Mouse (Mus musculus) layer of hippocampus, adult 8-10 months (tissue): ENCODE data around the gene Gm1123. TPM values are rescaled to one million over a fixed set of nuclear protein-coding genes. Genes with fewer than 3 reads are reported as not detected.

Source experiments
- DNase-seq, 2 experiments: peaks; one replicate each; pipeline ENCODE4 v3.0.0; 2022; ENCODE audit warnings: low spot score in 2 of 2
- total RNA-seq, 4 experiments: library from RNA; stranded (reverse); gene quantifications; 2 replicates each; pipeline ENCODE4 v1.2.4; 2022

The Gm1123 gene
- total RNA-seq, 4 experiments from 2014 or later: 0.27 to 0.31 TPM; not detected in 2

GRCm38 (mm10) chr9:99009069-99009897 lies 26.2 kb downstream of the Gm1123 start:
- DNase-seq: no peak

- DNase-seq: no peak
Observed at GRCm38 (mm10) chr9:99001326-99001725, 34.2 kb downstream of the Gm1123 start.

GRCm38 (mm10) chr9:98999881-99000339 lies 35.6 kb downstream of the Gm1123 start:
- peak; percentile 54 to 63 for DNase-seq

GRCm38 (mm10) chr9:98994103-98994502 lies 41.4 kb downstream of the Gm1123 start:
- DNase-seq: no peak

DNA sequence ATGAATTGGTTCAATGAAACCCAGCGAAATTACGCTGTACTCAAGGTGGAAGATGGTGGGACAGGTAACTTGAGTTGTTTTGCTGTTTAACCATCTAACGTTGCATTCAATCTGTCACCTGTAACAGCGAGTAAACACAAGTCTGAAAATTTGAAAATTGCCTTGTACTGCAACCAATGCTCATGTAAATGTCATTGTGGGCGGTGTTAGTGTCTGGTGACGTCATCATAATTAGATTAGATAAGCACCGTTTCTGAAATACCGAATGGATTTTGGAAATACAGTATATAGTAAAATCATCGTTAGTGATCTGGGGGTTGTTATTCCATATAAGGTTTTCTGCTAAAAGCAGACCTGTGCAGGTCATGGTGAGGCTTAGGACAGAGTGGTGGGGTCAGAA lies 48.4 kb downstream of the Gm1123 start:
- DNase-seq: no peak

DNA sequence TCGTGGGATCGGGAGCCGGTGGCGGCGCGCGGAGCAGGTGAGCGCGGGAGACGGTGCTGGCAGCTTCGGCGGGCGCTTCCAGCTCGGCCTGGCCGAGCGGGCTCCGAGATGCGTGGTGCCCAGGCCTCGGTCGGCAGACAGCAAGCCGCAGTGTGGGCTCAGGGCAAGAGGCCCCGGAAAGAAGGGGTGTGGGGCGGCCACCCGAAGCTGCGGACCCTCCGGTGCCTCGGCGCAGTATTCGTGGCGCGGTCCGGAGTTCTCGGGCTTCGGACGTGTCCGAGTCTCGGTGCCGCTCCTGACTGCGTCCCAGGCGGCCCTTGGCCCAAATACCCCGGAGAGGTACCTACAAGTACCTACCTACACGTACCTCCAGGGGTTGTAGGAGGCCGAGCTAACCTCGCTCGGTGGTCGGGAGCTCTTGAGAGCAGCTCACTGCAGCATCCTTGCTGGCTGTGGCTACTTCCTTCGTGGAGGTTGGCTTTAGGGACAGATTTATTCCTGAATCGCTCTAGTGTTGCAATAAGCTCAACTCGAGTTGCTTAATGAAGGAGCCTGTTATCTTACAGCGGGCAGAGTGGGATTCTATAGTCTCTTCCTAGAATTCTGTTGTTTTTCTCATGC lies 48.9 kb downstream of the Gm1123 start:
- DNase-seq: peak; percentile 25 to 41

DNA sequence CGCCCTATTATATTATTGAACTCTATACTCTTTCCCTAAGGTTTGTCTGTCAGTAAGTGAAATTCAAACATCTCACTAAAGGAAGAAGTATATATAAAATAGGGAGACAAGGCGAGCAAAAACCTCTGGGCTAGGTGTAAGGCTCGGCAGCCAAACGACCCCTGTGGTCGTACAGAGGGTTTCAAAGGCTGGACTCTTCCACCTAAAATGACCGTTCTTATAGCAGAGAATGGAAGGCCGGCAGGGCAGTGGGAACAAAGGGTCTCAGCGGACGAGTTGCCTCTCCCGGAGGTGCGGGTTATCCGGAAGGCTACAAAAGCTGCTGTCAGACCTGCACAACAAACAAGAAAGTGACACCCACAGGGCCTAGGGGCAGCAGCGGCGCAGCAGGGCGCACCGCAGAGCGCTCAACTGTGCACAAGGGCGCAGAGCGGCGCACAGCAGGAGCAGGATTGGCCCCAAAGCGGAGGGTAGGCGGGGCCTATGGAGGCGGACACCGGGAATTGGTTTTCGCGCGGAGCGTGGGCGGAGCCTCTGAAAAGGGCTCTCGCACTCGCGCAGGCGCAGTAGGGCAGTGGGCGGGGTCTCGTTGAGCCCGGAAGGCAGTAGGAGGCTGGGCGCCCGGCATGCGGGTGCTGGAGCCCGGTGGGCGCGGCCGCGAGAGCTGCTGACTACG lies 49.6 kb downstream of the Gm1123 start, which contains the start of gene Faim:
Gene Faim, plus strand, starts transcription at position 574 of the 676 bp plus-strand sequence.
- peak; percentile 99 to 100 for DNase-seq

GRCm38 (mm10) chr9:98979431-98980416 lies 55.8 kb downstream of the Gm1123 start:
- peak; percentile 65 to 87 for DNase-seq

DNA sequence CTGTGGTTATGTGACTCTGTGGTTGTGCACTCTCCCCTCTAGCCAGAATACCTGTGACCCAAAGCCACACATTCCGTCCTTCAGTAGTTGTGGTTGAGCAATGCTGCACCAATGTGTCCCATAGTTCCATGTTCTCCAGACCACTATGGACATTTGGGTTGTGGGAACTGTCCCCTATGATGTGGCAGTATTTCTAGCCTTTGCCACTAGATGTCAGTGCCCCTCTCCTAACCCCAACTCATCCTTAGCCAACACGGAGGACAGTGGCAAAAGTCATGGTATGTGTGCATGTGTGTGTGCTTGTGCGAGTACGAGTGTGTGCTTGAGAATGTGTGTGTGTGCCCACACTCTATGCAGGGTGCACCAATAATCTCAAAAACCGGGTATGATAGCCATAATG lies 59.0 kb downstream of the Gm1123 start:
- no peak for DNase-seq

- DNase-seq: no peak
Observed at GRCm38 (mm10) chr9:98976081-98976480, 59.4 kb downstream of the Gm1123 start.

DNA sequence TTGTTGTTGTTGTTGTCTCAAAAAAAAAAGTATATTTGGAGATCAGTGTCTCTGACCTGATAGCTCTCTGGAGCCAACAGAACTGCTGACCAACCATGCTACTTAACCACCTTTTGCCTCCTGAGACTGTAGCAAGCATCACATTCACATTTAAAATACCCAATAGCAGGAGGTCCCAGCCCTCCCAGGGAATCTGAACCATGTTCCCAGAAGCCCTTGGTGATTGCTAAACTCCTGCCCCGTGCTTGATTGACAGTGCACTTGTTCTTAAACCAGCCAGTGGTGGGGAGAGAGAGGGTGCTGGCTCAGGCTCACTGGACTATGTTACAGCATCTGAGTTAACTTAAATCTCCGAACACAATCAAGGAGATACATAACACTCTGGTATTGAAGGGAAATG lies 60.6 kb downstream of the Gm1123 start:
- no peak for DNase-seq

- DNase-seq: no peak
Observed at GRCm38 (mm10) chr9:98973561-98973960, 62.0 kb downstream of the Gm1123 start.

- DNase-seq: no peak
Observed at GRCm38 (mm10) chr9:98973101-98973521, 62.4 kb downstream of the Gm1123 start.

DNA sequence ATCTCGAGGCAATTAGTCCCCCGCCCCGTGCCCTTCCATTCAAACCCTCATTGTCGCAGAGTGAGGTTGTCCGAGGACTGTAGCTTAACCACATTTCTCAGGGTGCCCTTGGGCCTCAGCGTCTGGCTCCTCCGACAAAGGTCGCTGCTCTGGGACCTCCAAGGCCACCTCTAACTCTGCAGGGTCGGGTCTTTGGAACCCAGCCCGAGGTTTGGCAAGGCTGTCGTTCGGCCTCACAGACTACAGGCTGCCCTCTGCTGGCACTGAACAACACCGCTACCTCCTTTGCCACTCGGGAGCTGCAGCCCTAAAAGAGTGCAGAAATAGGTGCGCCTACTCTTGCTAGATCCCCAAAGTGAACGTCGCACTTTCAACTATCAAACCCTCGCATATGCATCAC lies 70.4 kb downstream of the Gm1123 start:
- no peak for DNase-seq

DNA sequence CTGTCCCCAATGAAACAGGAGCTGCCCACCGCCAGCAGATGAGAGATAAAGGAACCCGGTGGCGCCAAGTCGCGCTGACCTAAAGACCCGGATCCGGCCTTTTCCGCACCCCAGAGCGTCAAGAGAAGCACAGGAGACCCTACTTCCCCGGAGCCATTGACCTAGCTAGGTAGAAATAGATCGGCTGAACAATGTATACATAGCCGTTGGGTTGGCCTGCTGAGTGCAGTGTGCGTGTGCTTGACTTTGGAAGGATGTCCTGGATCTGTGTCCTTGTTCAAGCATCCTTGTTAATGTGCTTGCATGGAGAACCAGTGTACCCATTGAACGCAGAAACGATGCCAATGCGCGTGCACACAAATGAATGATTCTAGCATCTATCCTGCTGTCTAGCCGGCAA lies 71.9 kb downstream of the Gm1123 start:
- DNase-seq: no peak

- no peak for DNase-seq
Observed at GRCm38 (mm10) chr9:98962478-98963142, 72.9 kb downstream of the Gm1123 start.

DNA sequence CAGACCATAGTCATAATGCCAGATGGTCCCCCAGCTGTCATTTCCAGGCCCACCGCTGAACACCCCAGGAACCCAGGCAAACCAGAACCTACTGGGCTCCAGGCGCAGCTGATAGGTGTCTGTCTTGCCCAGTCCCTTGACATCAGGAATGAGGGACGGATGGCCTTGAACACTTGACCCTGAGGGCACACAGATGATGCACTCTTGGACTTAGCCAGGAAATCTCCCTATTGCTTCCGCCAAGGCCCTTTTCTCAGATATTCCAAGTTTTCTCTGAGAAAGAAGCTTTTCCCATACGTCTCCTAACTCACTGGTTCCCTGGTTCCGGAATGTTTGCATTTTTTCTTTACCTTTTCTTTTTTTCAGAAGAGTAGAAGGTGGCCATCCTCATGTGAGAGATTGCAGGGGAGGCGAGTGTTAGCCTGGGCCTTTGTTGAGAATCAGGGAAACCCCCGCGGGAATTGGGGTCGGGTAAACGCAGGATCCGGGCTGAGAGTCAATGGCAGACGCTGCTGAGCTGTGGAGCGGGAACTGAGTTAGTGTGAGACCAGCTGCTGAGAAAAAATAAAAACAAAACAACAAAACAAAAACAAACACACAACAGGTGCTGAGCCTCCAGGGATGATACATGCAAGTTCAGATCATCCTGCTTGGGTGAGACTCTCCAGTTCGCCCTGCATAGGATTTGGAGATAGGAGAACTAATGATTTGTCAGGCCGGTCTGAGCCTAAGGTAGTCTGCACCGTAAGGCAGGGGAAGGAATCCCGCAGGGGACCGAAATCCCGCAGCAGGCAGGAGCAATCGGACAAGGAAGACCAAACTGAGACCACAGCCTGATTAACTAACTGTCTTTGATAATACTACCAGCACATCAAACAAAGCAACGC lies 73.7 kb downstream of the Gm1123 start:
- no peak for DNase-seq

GRCm38 (mm10) chr9:98960348-98960747 lies 75.2 kb downstream of the Gm1123 start:
- DNase-seq: no peak

- DNase-seq: no peak
Observed at GRCm38 (mm10) chr9:98959851-98960250, 75.7 kb downstream of the Gm1123 start.
